Mouse (Mus musculus): Measurements from ENCODE around the gene Ece1. TPM values are rescaled to one million over a fixed set of nuclear protein-coding genes. Genes with fewer than 3 reads are reported as not detected.

Gene Ece1
- total and polyA plus RNA-seq, 3 experiments: under 0.01 to 0.02 TPM; not detected in 1

- DNase-seq (ENCODE audit: low spot score) (no peak), ATAC-seq (ENCODE audit: extremely low read depth, insufficient number of reproducible peaks, low FRiP score, poor library complexity, severe bottlenecking) (no peak)
- TF ChIP-seq TAL1 (conservative IDR thresholded peaks at IDR 0.05; ENCODE audit: low read depth, low read length): no peak
- no peak for TF ChIP-seq GATA2 (IDR thresholded peaks at IDR 0.05; ENCODE audit: borderline replicate concordance, low read depth, low read length)
- TF ChIP-seq CTCF (IDR thresholded peaks at IDR 0.05; ENCODE audit: low read depth, low read length): no peak
- no peak for TF ChIP-seq POLR2AphosphoS5 (IDR thresholded peaks at IDR 0.05; ENCODE audit: insufficient replicate concordance, low read depth, low read length)
- TF ChIP-seq GATA1 (IDR thresholded peaks at IDR 0.05; ENCODE audit: borderline replicate concordance, low read length): no peak
- Histone ChIP-seq H3K4me1 (ENCODE audit: insufficient read depth, low read depth, low read length) (no peaks in the 10 kb centered on the region), H3K36me3 (replicated peaks) (no peaks in the 10 kb centered on the region), H3K27me3 (ENCODE audit: insufficient read depth, low read length) (peaks cover 27% of the 10 kb centered on the region), H3K4me3 (ENCODE audit: low read depth, low read length) (no peak overlapping the region), H3K9me3 (replicated peaks) (no peaks in the 10 kb centered on the region)
Measured at GRCm38 (mm10) chr4:137930500-137931008, 68.5 kb downstream of the Ece1 start.

- TF ChIP-seq POLR2AphosphoS5 (IDR thresholded peaks at IDR 0.05; ENCODE audit: insufficient replicate concordance, low read depth, low read length): no peak
- TF ChIP-seq CTCF (IDR thresholded peaks at IDR 0.05; ENCODE audit: low read depth, low read length): no peak
- no peak for TF ChIP-seq GATA1 (IDR thresholded peaks at IDR 0.05; ENCODE audit: borderline replicate concordance, low read length)
- TF ChIP-seq GATA2 (IDR thresholded peaks at IDR 0.05; ENCODE audit: borderline replicate concordance, low read depth, low read length): no peak
- no peak for TF ChIP-seq TAL1 (conservative IDR thresholded peaks at IDR 0.05; ENCODE audit: low read depth, low read length)
- Histone ChIP-seq H3K9me3 (replicated peaks) (no peaks in the 10 kb centered on the region), H3K27me3 (ENCODE audit: insufficient read depth, low read length) (peaks cover 24% of the 10 kb centered on the region), H3K36me3 (replicated peaks) (no peaks in the 10 kb centered on the region), H3K4me1 (ENCODE audit: insufficient read depth, low read depth, low read length) (no peaks in the 10 kb centered on the region), H3K4me3 (ENCODE audit: low read depth, low read length) (no peak overlapping the region)
- DNase-seq (ENCODE audit: low spot score) (no peak), ATAC-seq (ENCODE audit: extremely low read depth, insufficient number of reproducible peaks, low FRiP score, poor library complexity, severe bottlenecking) (no peak)
Measured at GRCm38 (mm10) chr4:137931009-137931757, 69.1 kb downstream of the Ece1 start.

- Histone ChIP-seq H3K4me3 (ENCODE audit: low read depth, low read length) (no peak overlapping the region), H3K9me3 (replicated peaks) (no peaks in the 10 kb centered on the region), H3K4me1 (ENCODE audit: insufficient read depth, low read depth, low read length) (no peaks in the 10 kb centered on the region), H3K27me3 (ENCODE audit: insufficient read depth, low read length) (peaks cover 21% of the 10 kb centered on the region), H3K36me3 (replicated peaks) (no peaks in the 10 kb centered on the region)
- DNase-seq (ENCODE audit: low spot score) (no peak), ATAC-seq (ENCODE audit: extremely low read depth, insufficient number of reproducible peaks, low FRiP score, poor library complexity, severe bottlenecking) (no peak)
- TF ChIP-seq CTCF (IDR thresholded peaks at IDR 0.05; ENCODE audit: low read depth, low read length) (no peak), GATA2 (IDR thresholded peaks at IDR 0.05; ENCODE audit: borderline replicate concordance, low read depth, low read length) (no peak), TAL1 (conservative IDR thresholded peaks at IDR 0.05; ENCODE audit: low read depth, low read length) (no peak)
Measured at GRCm38 (mm10) chr4:137932554-137933178, 70.6 kb downstream of the Ece1 start.

- Histone ChIP-seq H3K4me3 (ENCODE audit: low read depth, low read length) (no peak overlapping the region), H3K4me1 (ENCODE audit: insufficient read depth, low read depth, low read length) (no peaks in the 10 kb centered on the region), H3K27me3 (ENCODE audit: insufficient read depth, low read length) (peaks cover 21% of the 10 kb centered on the region), H3K36me3 (replicated peaks) (no peaks in the 10 kb centered on the region), H3K9me3 (replicated peaks) (no peaks in the 10 kb centered on the region)
- ATAC-seq (ENCODE audit: extremely low read depth, insufficient number of reproducible peaks, low FRiP score, poor library complexity, severe bottlenecking) (no peak), DNase-seq (ENCODE audit: low spot score) (no peak)
- TF ChIP-seq GATA1 (IDR thresholded peaks at IDR 0.05; ENCODE audit: borderline replicate concordance, low read length): no peak
Measured at GRCm38 (mm10) chr4:137933328-137933727, 71.3 kb downstream of the Ece1 start.

GRCm38 (mm10) chr4:137936134-137936533 lies 74.1 kb downstream of the Ece1 start:
- DNase-seq (ENCODE audit: low spot score): no peak
- Histone ChIP-seq H3K9me3 (replicated peaks) (no peaks in the 10 kb centered on the region), H3K27me3 (ENCODE audit: insufficient read depth, low read length) (peaks cover 13% of the 10 kb centered on the region), H3K36me3 (replicated peaks) (no peaks in the 10 kb centered on the region), H3K4me1 (ENCODE audit: insufficient read depth, low read depth, low read length) (no peaks in the 10 kb centered on the region), H3K4me3 (ENCODE audit: low read depth, low read length) (no peak overlapping the region)
- ATAC-seq (ENCODE audit: extremely low read depth, insufficient number of reproducible peaks, low FRiP score, poor library complexity, severe bottlenecking): no peak
- TF ChIP-seq CTCF (IDR thresholded peaks at IDR 0.05; ENCODE audit: low read depth, low read length) (no peak), POLR2AphosphoS5 (IDR thresholded peaks at IDR 0.05; ENCODE audit: insufficient replicate concordance, low read depth, low read length) (no peak), TAL1 (conservative IDR thresholded peaks at IDR 0.05; ENCODE audit: low read depth, low read length) (no peak), GATA2 (IDR thresholded peaks at IDR 0.05; ENCODE audit: borderline replicate concordance, low read depth, low read length) (no peak), GATA1 (IDR thresholded peaks at IDR 0.05; ENCODE audit: borderline replicate concordance, low read length) (no peak)

GRCm38 (mm10) chr4:137940061-137940460 lies 78.0 kb downstream of the Ece1 start:
- ATAC-seq (ENCODE audit: extremely low read depth, insufficient number of reproducible peaks, low FRiP score, poor library complexity, severe bottlenecking) (no peak), DNase-seq (ENCODE audit: low spot score) (no peak)
- H3K4me1 ChIP-seq (ENCODE audit: insufficient read depth, low read depth, low read length): no peaks in the 10 kb centered on the region
- no peaks in the 10 kb centered on the region for H3K9me3 ChIP-seq (replicated peaks)
- H3K36me3 ChIP-seq (replicated peaks): no peaks in the 10 kb centered on the region
- peaks cover 6% of the 10 kb centered on the region; the same call in 1 of the 2 replicates for H3K27me3 ChIP-seq (ENCODE audit: insufficient read depth, low read length)
- no peak for TF ChIP-seq TAL1 (conservative IDR thresholded peaks at IDR 0.05; ENCODE audit: low read depth, low read length)
- TF ChIP-seq GATA2 (IDR thresholded peaks at IDR 0.05; ENCODE audit: borderline replicate concordance, low read depth, low read length): no peak
- TF ChIP-seq CTCF (IDR thresholded peaks at IDR 0.05; ENCODE audit: low read depth, low read length): no peak
- TF ChIP-seq GATA1 (IDR thresholded peaks at IDR 0.05; ENCODE audit: borderline replicate concordance, low read length): no peak
- no peak for TF ChIP-seq POLR2AphosphoS5 (IDR thresholded peaks at IDR 0.05; ENCODE audit: insufficient replicate concordance, low read depth, low read length)
- H3K4me3 ChIP-seq (ENCODE audit: low read depth, low read length): no peak overlapping the region

All from G1E (cell line).